Mouse (Mus musculus) megakaryocyte, embryonic 14.5 days (primary cell): Measurements from ENCODE around the gene Slc2a5. TPM values are rescaled to one million over a fixed set of nuclear protein-coding genes. Genes with fewer than 3 reads are reported as not detected.

ENCODE experiments used
- H3K27me3 ChIP-seq: replicated peaks from 2 replicates; pipeline ENCODE3; 2012; ENCODE audit warnings: inconsistent platforms
- H3K36me3 ChIP-seq: replicated peaks from 2 replicates; pipeline ENCODE3; 2012; ENCODE audit warnings: low read length, inconsistent platforms, mixed read lengths
- H3K4me1 ChIP-seq: 2 replicates; pipeline ENCODE4 v1.6.1; 2012; ENCODE audit warnings: inconsistent platforms
- H3K4me3 ChIP-seq: replicated peaks from 2 replicates; pipeline ENCODE3; 2012; ENCODE audit warnings: moderate library complexity, mild to moderate bottlenecking, inconsistent platforms
- H3K9me3 ChIP-seq: 2 replicates; pipeline ENCODE4 v1.6.1; 2012; ENCODE audit warnings: inconsistent platforms
- FLI1 ChIP-seq: IDR thresholded peaks from 2 replicates; pipeline ENCODE4 v1.6.1; 2012; ENCODE audit warnings: low read length, inconsistent platforms, mixed read lengths
- GATA1 ChIP-seq: IDR thresholded peaks from 3 replicates; pipeline ENCODE4 v1.6.1; 2012; ENCODE audit warnings: mixed read lengths, low read length, inconsistent platforms, borderline replicate concordance
- polyA plus RNA-seq: library from polyadenylated mRNA; stranded (reverse); fragments of >175 nt; gene quantifications from 2 replicates; pipeline ENCODE4 v1.2.3, GENCODE M21; 2012; ENCODE audit warnings: low replicate concordance; ENCODE audit not compliant: insufficient read depth

Slc2a5 gene
- polyA plus RNA-seq, 1 experiment, result 0.15 TPM

DNA sequence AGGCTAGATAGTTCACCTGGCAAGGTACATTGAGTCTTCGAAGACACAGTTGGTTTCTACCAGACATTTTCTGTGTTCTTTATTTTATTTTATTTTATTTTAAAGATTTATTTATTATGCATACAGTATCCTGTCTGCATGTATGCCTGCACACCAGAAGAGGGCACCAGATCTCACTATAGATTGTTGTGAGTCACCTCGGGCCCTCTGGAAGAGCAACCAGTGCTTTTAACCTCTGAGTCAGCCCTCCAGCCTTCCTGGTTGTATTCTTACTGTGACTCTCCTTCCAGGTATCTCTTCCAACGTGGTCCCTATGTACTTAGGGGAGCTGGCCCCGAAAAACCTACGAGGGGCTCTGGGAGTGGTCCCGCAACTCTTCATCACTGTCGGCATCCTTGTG, 16.2 kb downstream of the Slc2a5 start:
- peaks cover 32% of the 10 kb centered on the region for H3K27me3 ChIP-seq
- TF ChIP-seq GATA1, result no peak
- TF ChIP-seq FLI1, result no peak
- no peaks in the 10 kb centered on the region for H3K9me3 ChIP-seq
- no peak overlapping the region for H3K4me3 ChIP-seq
- H3K4me1 ChIP-seq, result peaks cover 67% of the 10 kb centered on the region
- H3K36me3 ChIP-seq, result no peaks in the 10 kb centered on the region

DNA sequence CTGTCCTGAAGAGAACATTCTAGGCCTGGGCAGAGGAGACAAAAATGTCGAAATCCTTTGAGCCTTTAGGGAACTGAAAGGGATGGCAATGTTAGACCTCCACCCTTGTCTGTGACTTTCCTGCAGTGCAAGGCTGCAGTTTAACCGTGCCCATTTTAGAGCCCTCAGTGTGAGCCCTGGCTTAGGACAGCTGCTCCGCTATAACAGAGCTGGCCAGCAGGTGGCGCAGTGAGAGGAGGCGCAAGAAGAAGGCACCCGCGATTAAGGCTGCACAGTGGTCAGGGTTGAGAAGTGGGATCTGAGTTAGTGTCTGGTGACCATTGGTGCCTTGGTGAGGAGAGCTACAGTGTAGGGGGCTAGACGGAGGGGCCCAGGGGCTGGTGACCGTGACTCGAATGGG, 17.6 kb downstream of the Slc2a5 start:
- H3K4me3 ChIP-seq, result peak overlapping the region; percentile 77
- peaks cover 40% of the 10 kb centered on the region for H3K27me3 ChIP-seq
- no peaks in the 10 kb centered on the region for H3K36me3 ChIP-seq
- H3K4me1 ChIP-seq, result peaks cover 53% of the 10 kb centered on the region
- TF ChIP-seq FLI1 (no peak), GATA1 (no peak)
- no peaks in the 10 kb centered on the region for H3K9me3 ChIP-seq

GRCm38 (mm10) chr4:150137368-150138083, 18.4 kb downstream of the Slc2a5 start:
- Histone ChIP-seq H3K4me1 (peaks cover 56% of the 10 kb centered on the region), H3K4me3 (peak overlapping the region; percentile 38), H3K36me3 (no peaks in the 10 kb centered on the region), H3K9me3 (no peaks in the 10 kb centered on the region), H3K27me3 (peaks cover 47% of the 10 kb centered on the region)
- TF ChIP-seq GATA1 (no peak), FLI1 (no peak)

- H3K9me3 ChIP-seq, result no peaks in the 10 kb centered on the region
- H3K36me3 ChIP-seq, result no peaks in the 10 kb centered on the region
- peaks cover 55% of the 10 kb centered on the region for H3K4me1 ChIP-seq
- peaks cover 48% of the 10 kb centered on the region for H3K27me3 ChIP-seq
- peak overlapping the region; percentile 54 for H3K4me3 ChIP-seq
- TF ChIP-seq FLI1 (no peak), GATA1 (no peak)
These were observed 19.0 kb downstream of the Slc2a5 start for GRCm38 (mm10) chr4:150138084-150138543.

GRCm38 (mm10) chr4:150139090-150139489, 20.0 kb downstream of the Slc2a5 start:
- Histone ChIP-seq H3K27me3 (peaks cover 55% of the 10 kb centered on the region), H3K4me1 (peaks cover 49% of the 10 kb centered on the region), H3K36me3 (no peaks in the 10 kb centered on the region), H3K9me3 (no peaks in the 10 kb centered on the region; the same call in 1 of the 2 replicates), H3K4me3 (no peak overlapping the region)
- TF ChIP-seq GATA1, result no peak
- TF ChIP-seq FLI1, result no peak

GRCm38 (mm10) chr4:150140346-150140745, 21.3 kb downstream of the Slc2a5 start:
- Histone ChIP-seq H3K36me3 (no peaks in the 10 kb centered on the region), H3K9me3 (no peaks in the 10 kb centered on the region; the same call in 1 of the 2 replicates), H3K4me3 (no peak overlapping the region), H3K4me1 (peaks cover 44% of the 10 kb centered on the region), H3K27me3 (peaks cover 65% of the 10 kb centered on the region)
- TF ChIP-seq GATA1 (no peak), FLI1 (no peak)

- H3K4me3 ChIP-seq, result no peak overlapping the region
- H3K27me3 ChIP-seq, result peaks cover 69% of the 10 kb centered on the region
- H3K36me3 ChIP-seq, result no peaks in the 10 kb centered on the region
- no peak for TF ChIP-seq GATA1
- TF ChIP-seq FLI1, result no peak
- H3K4me1 ChIP-seq, result peaks cover 12% of the 10 kb centered on the region; the same call in 1 of the 2 replicates
- peaks cover 22% of the 10 kb centered on the region for H3K9me3 ChIP-seq
These were observed 25.2 kb downstream of the Slc2a5 start for GRCm38 (mm10) chr4:150144242-150144641.

GRCm38 (mm10) chr4:150146286-150146685, 27.2 kb downstream of the Slc2a5 start:
- TF ChIP-seq FLI1, result no peak
- TF ChIP-seq GATA1, result no peak
- Histone ChIP-seq H3K4me1 (peaks cover 12% of the 10 kb centered on the region; the same call in 1 of the 2 replicates), H3K36me3 (no peaks in the 10 kb centered on the region), H3K27me3 (peaks cover 60% of the 10 kb centered on the region), H3K4me3 (no peak overlapping the region), H3K9me3 (peaks cover 33% of the 10 kb centered on the region)

DNA sequence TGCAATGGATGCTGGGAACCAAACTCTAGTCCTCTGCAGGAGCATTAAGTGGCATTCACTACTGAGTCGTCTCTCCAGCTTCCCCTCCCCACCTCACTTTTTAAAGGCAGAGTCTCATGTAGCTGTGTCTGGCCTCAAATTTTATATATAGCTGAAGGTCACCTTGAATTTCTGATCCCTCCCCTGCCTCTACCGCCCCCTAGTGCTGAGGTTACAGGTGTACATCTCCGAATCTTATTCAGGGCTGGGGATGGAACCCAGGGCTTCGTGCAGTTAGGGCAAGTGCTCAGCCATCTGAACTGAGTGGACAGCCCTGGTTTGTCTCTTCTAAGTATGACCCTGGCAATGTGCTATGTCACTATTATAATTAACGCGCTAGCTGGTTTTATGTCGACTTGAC, 32.0 kb downstream of the Slc2a5 start:
- H3K4me1 ChIP-seq, result peaks cover 11% of the 10 kb centered on the region
- H3K27me3 ChIP-seq, result peaks cover 42% of the 10 kb centered on the region
- no peaks in the 10 kb centered on the region for H3K36me3 ChIP-seq
- H3K4me3 ChIP-seq, result no peak overlapping the region
- no peak for TF ChIP-seq FLI1
- no peak for TF ChIP-seq GATA1
- H3K9me3 ChIP-seq, result peaks cover 40% of the 10 kb centered on the region

- no peak for TF ChIP-seq GATA1
- TF ChIP-seq FLI1, result no peak
- H3K4me3 ChIP-seq, result no peak overlapping the region
These were observed 33.4 kb downstream of the Slc2a5 start for GRCm38 (mm10) chr4:150152483-150152882.

GRCm38 (mm10) chr4:150155301-150155700, 36.2 kb downstream of the Slc2a5 start:
- peaks cover 11% of the 10 kb centered on the region for H3K4me1 ChIP-seq
- TF ChIP-seq FLI1, result no peak
- TF ChIP-seq GATA1, result no peak
- no peak overlapping the region for H3K4me3 ChIP-seq
- no peaks in the 10 kb centered on the region for H3K36me3 ChIP-seq
- H3K9me3 ChIP-seq, result peaks cover 15% of the 10 kb centered on the region
- H3K27me3 ChIP-seq, result peaks cover 49% of the 10 kb centered on the region

More at GRCm38 (mm10) chr4:150152483-150152882, 33.4 kb downstream of the Slc2a5 start:
- peaks cover 36% of the 10 kb centered on the region for H3K9me3 ChIP-seq
- peaks cover 11% of the 10 kb centered on the region for H3K4me1 ChIP-seq
- peaks cover 41% of the 10 kb centered on the region for H3K27me3 ChIP-seq
- H3K36me3 ChIP-seq, result no peaks in the 10 kb centered on the region
